ENCODE assay signal across 9 mouse cellular contexts in the genomic region with DNA sequence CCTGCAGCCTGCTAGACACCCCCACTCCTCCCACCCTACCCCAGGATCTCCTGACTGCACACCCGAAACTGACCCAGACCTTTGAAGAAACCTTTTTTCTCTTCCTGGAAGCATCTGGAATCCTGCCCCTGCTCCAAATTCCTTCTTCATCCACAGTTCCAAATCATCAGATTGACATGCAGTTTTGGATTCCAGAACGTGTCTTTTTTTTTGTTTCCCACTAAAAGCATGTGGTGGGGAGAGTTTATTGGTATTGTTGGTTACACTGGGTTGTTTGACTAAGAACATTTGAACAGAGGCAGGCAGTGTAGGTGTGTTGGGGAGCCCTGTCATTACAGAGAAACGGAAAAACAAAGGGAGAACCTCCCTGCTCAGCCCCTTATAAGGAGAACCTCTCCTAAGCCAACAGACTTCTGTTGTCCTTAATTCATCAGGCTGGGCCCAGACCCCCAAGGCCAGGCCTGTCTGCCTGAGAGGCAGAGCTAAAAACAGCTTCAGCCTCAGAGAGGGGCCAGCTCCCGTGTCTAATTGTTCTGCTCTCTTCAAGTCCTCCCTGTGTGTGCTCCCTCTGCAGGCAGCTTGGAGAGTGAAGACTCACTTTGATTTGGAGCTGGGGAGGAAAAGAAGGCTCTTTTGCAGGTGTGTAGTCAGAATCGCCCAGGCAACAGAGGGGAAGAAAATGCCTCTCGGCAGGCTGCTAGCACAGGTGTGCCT.
DNase-seq lines count a peak whose midpoint lies in the region; ATAC-seq and TF ChIP-seq lines count a peak whose summit lies in the region.
"Had no signal": no experiment of that assay in that cellular context is flagged by ENCODE, and none has a peak within 500 bp of the region (broad histone marks: within the 10 kb centered on the region; RNA-seq: fewer than 3 reads in every experiment).

No protein-coding gene starts in this region.

- H3K27me3 ChIP-seq in stomach, embryonic 16.5 days (ENCODE audit: control insufficient read depth, insufficient read depth, low read length) = no peaks in the 10 kb centered on the region
- H3K27me3 ChIP-seq: neural tube, embryonic 12.5 days had no signal

- no peak overlapping the region for H3K4me3 ChIP-seq in layer of hippocampus, adult 2 months
- H3K4me3 ChIP-seq in stomach, embryonic 16.5 days (replicated peaks; ENCODE audit: low read length) = no peak overlapping the region
- H3K4me3 ChIP-seq: neural tube, embryonic 12.5 days had no signal

- no peaks in the 10 kb centered on the region for H3K9me3 ChIP-seq in stomach, embryonic 16.5 days (replicated peaks; ENCODE audit: control insufficient read depth, low read length)
- H3K9me3 ChIP-seq: neural tube, embryonic 12.5 days had no signal

- TF ChIP-seq CTCF in layer of hippocampus, adult 2 months (conservative IDR thresholded peaks at IDR 0.05) = peak; percentile 75

- H3K36me3 ChIP-seq in stomach, embryonic 16.5 days (ENCODE audit: control insufficient read depth, insufficient read depth, low read length) = no peaks in the 10 kb centered on the region
- H3K36me3 ChIP-seq: neural tube, embryonic 12.5 days had no signal

- peak; percentile 78; the same call in 1 of the 2 replicates for ATAC-seq in stomach, embryonic 16.5 days (ENCODE audit: insufficient read depth, low FRiP score)

- 0 out of 2 replicates have a peak overlapping the region, but pooled peaks have one; percentile 13 for H3K9ac ChIP-seq in stomach, embryonic 16.5 days (ENCODE audit: low read length)
- H3K9ac ChIP-seq: neural tube, embryonic 12.5 days had no signal

- H3K4me2 ChIP-seq in stomach, embryonic 16.5 days (ENCODE audit: low read depth, low read length) = no peak overlapping the region
- H3K4me2 ChIP-seq: neural tube, embryonic 12.5 days had no signal

- no peak overlapping the region for H3K27ac ChIP-seq in layer of hippocampus, adult 2 months
- H3K27ac ChIP-seq in stomach, embryonic 16.5 days (ENCODE audit: low read length) = peak overlapping the region; percentile 74
- H3K27ac ChIP-seq: neural tube, embryonic 12.5 days had no signal

- peak; percentile 17 to 39 for DNase-seq in frontal cortex, postnatal 14 days (ENCODE audit: low spot score in 2 of 2)
- no peak for DNase-seq in frontal cortex, postnatal 25 days (ENCODE audit: low spot score in 2 of 2)
- DNase-seq in adrenal gland, adult 8-10 months = peak; percentile 2
- DNase-seq in heart, adult 9 months (ENCODE audit: low spot score in 2 of 2) = peak; percentile 27 to 40
- peak; percentile 13 to 27 for DNase-seq in layer of hippocampus, adult 2 months (ENCODE audit: low spot score in 2 of 2)
- DNase-seq in lung, postnatal 36 days = peak; percentile 30
- no peak for DNase-seq in urinary bladder, postnatal 10 days (ENCODE audit: low spot score)

- 0 out of 2 replicates have a peak, but pooled peaks cover 9% of the 10 kb centered on the region for H3K4me1 ChIP-seq in stomach, embryonic 16.5 days (ENCODE audit: control insufficient read depth, insufficient read depth, low read length)
- H3K4me1 ChIP-seq: neural tube, embryonic 12.5 days had no signal

- 30% methylated on average over 6 of the region's 6 CpGs for WGBS in stomach, embryonic 16.5 days

Comparison
In these comparisons a context has a peak if more than half of its experiments do, and no peak if none do; other contexts are left out.
1. DNase-seq: peak in frontal cortex, postnatal 14 days (2 of 2), adrenal gland, adult 8-10 months (single experiment), heart, adult 9 months (2 of 2), layer of hippocampus, adult 2 months (2 of 2) and lung, postnatal 36 days (single experiment); none in frontal cortex, postnatal 25 days (0 of 2) and urinary bladder, postnatal 10 days (single experiment).